Mouse (Mus musculus) stomach, postnatal 0 days (tissue): ENCODE measurements around the gene Slc25a17. TPM values are rescaled to one million over a fixed set of nuclear protein-coding genes. Genes with fewer than 3 reads are reported as not detected.

Experiments
- ATAC-seq: fragments of 200-750 bp; cut with Nextera tagmentation; 2 replicates; pipeline ENCODE4 v1.8.0; 2017; ENCODE audit not compliant: low FRiP score, low TSS enrichment
- DNase-seq: peaks from one replicate; pipeline ENCODE4 v3.0.0-alpha.2; 2016; ENCODE audit warnings: low spot score
- H3K27ac ChIP-seq: fragments of 300-500 bp; sonication (generic); replicated peaks from 2 replicates; pipeline ENCODE4 v1.5.1; 2014; ENCODE audit warnings: mild to moderate bottlenecking, control low read depth
- H3K27me3 ChIP-seq: fragments of 300-500 bp; sonication (generic); 2 replicates; pipeline ENCODE4 v1.6.1; 2014; ENCODE audit warnings: low read length; ENCODE audit not compliant: control insufficient read depth, insufficient read depth
- H3K36me3 ChIP-seq: fragments of 300-500 bp; sonication (generic); 2 replicates; pipeline ENCODE4 v1.6.1; 2014; ENCODE audit warnings: low read length, mixed read lengths; ENCODE audit not compliant: control insufficient read depth, insufficient read depth
- H3K4me1 ChIP-seq: fragments of 300-500 bp; sonication (generic); replicated peaks from 2 replicates; pipeline ENCODE4 v1.6.1; 2014; ENCODE audit warnings: antibody characterized with exemption; ENCODE audit not compliant: control insufficient read depth, insufficient read depth
- H3K4me2 ChIP-seq: fragments of 300-500 bp; sonication (generic); replicated peaks from 2 replicates; pipeline ENCODE4 v1.6.1; 2014; ENCODE audit warnings: low read depth, mild to moderate bottlenecking, control low read depth, moderate library complexity
- H3K4me3 ChIP-seq: fragments of 300-500 bp; sonication (generic); 2 replicates; pipeline ENCODE4 v1.5.1; 2014; ENCODE audit warnings: low read depth, low read length, control low read depth
- H3K9ac ChIP-seq: fragments of 300-500 bp; sonication (generic); 2 replicates; pipeline ENCODE4 v1.6.1; 2014; ENCODE audit warnings: mild to moderate bottlenecking, low read length, control low read depth, mixed read lengths
- H3K9me3 ChIP-seq: fragments of 300-500 bp; sonication (generic); 2 replicates; pipeline ENCODE4 v1.6.1; 2016; ENCODE audit warnings: low read length; ENCODE audit not compliant: control insufficient read depth
- CTCF ChIP-seq: IDR thresholded peaks from 2 replicates; pipeline ENCODE4 v1.5.1; 2016; ENCODE audit warnings: antibody characterized with exemption, low read depth, mild to moderate bottlenecking, moderate library complexity
- EP300 ChIP-seq: optimal IDR thresholded peaks from 2 replicates; pipeline ENCODE3; 2016; ENCODE audit warnings: antibody characterized with exemption
- WGBS: fragments of 180-500 bp; shearing (Covaris S2); extraction: QIAGEN DNeasy Blood & Tissue Kit; methylation state at CpG from one replicate; pipeline ENCODE4 v1.1.7; 2014; 5-methylcytosine and 5-hydroxymethylcytosine counted together
- polyA plus RNA-seq: library from polyadenylated mRNA; unstranded; fragments of >200 nt; fragmentation: Nextera tagmentation; extraction: Ambion mirVana; gene quantifications from 2 replicates; pipeline ENCODE4 v1.2.1, GENCODE M21; 2015

Slc25a17 gene
- polyA plus RNA-seq, 1 experiment from 2014 or later, result 85.1 TPM

DNA sequence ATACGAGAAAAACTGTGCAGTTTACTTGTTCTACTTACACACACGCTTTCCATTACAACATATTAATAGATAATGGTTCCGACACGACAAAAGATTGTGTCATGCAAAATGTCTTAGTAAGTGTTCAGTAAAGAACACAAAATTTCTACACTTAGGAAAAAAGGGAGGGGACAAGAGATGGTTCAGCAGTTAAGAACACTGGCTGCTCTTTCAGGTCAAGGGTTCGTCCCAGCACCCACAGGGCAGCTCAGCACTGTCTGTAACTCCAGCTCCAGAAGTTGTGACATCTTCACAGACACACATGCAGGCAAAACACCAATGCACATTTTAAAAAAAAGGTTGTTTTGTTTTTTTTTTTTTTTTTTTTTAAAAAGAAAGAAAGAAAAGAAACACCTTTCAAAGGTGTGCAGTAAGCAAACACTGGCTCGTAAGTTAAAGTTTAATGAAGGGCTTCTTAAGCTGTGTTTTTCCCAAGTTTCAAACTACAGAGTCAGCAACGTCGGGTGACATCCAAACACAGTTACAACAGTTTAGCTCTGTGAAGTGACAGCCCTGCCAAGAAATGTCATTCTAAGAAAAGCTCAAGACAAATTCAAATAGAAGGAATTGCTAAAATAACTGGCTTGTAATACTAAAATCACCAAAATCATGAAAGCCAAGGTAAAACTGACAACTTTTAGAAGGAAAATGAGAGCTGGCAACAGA, 33.8 kb upstream of the Slc25a17 start:
- H3K27me3 ChIP-seq, result no peaks in the 10 kb centered on the region
- H3K27ac ChIP-seq, result no peak overlapping the region
- DNase-seq, result no peak
- no peaks in the 10 kb centered on the region for H3K9me3 ChIP-seq
- H3K36me3 ChIP-seq, result peaks cover 10% of the 10 kb centered on the region; the same call in 1 of the 2 replicates
- ATAC-seq, result no peak
- no peaks in the 10 kb centered on the region; the same call in 1 of the 2 replicates for H3K4me1 ChIP-seq
- 62% methylated on average over 8 of the region's 8 CpGs for WGBS
- TF ChIP-seq CTCF (no peak), EP300 (no peak)
- no peak overlapping the region for H3K4me3 ChIP-seq
- H3K9ac ChIP-seq, result no peak overlapping the region
- H3K4me2 ChIP-seq, result no peak overlapping the region

DNA sequence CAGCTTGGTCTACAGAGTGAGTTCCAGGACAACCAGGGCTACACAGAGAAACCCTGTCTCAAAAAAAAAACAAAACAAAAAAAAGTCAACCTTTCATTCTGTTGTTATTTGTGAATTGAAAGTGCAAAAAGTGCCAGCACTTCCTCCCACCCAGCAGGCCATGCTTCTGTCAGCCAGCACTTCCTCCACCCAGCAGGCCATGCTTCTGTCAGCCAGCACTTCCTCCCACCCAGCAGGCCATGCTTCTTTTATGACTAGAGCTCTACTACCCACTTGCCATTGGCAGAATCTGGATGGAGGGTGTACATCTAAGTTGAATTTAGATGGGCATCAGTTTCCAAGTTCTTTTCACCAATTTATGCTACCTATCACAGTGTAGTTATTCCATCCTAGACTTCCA, 32.4 kb upstream of the Slc25a17 start:
- no peaks in the 10 kb centered on the region for H3K27me3 ChIP-seq
- no peak overlapping the region for H3K9ac ChIP-seq
- H3K27ac ChIP-seq, result no peak overlapping the region
- H3K9me3 ChIP-seq, result no peaks in the 10 kb centered on the region
- TF ChIP-seq EP300 (no peak), CTCF (no peak)
- no peak for DNase-seq
- H3K4me3 ChIP-seq, result no peak overlapping the region
- no peak overlapping the region for H3K4me2 ChIP-seq
- no peaks in the 10 kb centered on the region; the same call in 1 of the 2 replicates for H3K4me1 ChIP-seq
- ATAC-seq, result no peak
- peaks cover 12% of the 10 kb centered on the region; the same call in 1 of the 2 replicates for H3K36me3 ChIP-seq

DNA sequence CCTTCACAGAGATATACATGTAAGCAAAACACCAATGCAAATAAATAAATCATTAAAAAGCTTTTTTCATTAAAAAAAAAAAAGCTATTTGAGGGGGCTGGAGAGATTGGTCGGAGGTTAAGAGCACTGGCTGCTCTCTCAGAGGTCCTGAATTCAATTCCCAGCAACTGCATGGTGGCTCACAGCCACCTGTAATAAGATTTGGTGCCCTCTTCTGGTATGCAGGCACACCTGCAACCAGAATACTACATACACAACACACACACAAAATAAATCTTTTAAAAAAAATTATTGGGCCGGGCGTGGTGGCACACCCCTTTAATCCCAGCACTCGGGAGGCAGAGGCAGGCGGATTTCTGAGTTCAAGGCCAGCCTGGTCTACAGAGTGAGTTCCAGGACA, 25.7 kb upstream of the Slc25a17 start:
- no peaks in the 10 kb centered on the region for H3K27me3 ChIP-seq
- H3K4me2 ChIP-seq, result no peak overlapping the region
- DNase-seq (no peak), ATAC-seq (no peak)
- H3K9ac ChIP-seq, result no peak overlapping the region
- peaks cover 35% of the 10 kb centered on the region for H3K36me3 ChIP-seq
- 95% methylated on average over 5 of the region's 5 CpGs for WGBS
- no peaks in the 10 kb centered on the region for H3K4me1 ChIP-seq
- TF ChIP-seq CTCF, result peak; percentile 43
- TF ChIP-seq EP300, result no peak
- H3K9me3 ChIP-seq, result no peaks in the 10 kb centered on the region
- no peak overlapping the region for H3K27ac ChIP-seq
- no peak overlapping the region for H3K4me3 ChIP-seq

DNA sequence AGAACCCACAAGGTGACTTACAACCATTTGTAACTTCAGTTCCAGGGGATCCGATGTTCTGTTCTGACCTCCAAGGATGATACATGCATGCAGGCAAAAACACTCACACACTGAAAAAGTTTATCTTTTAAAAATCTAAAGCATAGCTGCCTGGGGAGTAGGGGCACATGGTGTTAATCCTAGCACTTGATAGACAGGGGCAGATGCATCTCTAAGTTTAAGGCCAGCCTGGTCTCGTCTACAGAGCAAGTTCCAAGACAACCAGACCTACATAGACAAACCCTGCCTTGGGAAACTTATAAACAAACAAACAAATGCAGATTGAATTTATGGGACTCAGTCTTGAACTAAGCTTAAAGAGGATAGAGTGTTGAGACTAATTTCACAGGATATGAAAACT, 18.2 kb upstream of the Slc25a17 start:
- 77% methylated on average over 2 of the region's 2 CpGs for WGBS
- H3K36me3 ChIP-seq, result peaks cover 22% of the 10 kb centered on the region

DNA sequence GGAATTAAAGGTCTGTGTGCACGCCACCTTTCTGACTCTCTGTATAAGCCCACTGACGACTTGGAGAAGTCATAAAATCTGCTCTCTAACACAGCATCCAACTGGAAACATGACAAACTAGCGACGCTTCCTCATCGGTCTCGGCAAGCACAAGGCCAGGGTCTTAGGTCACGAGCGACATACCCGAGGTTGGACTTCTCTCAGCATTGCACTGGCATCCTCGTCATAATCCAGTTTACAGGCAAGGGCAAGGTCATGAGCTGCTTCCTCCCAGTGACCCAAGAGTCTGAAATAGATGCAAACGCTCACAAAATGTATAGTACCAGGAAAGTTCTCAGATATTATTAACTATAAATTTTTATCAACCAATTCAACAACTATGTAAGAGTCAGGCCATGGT, 14.0 kb upstream of the Slc25a17 start:
- no peak overlapping the region for H3K4me3 ChIP-seq
- peaks cover 14% of the 10 kb centered on the region for H3K36me3 ChIP-seq
- no peaks in the 10 kb centered on the region for H3K27me3 ChIP-seq
- ATAC-seq, result no peak
- no peak for TF ChIP-seq CTCF
- no peak for TF ChIP-seq EP300
- no peaks in the 10 kb centered on the region for H3K9me3 ChIP-seq
- H3K4me2 ChIP-seq, result no peak overlapping the region
- no peaks in the 10 kb centered on the region for H3K4me1 ChIP-seq
- no peak overlapping the region for H3K9ac ChIP-seq
- DNase-seq, result no peak
- WGBS, result 84% methylated on average over 11 of the region's 11 CpGs
- H3K27ac ChIP-seq, result no peak overlapping the region

More for the DNA sequence above, 18.2 kb upstream of the Slc25a17 start:
- Histone ChIP-seq H3K4me1 (no peaks in the 10 kb centered on the region), H3K27ac (no peak overlapping the region), H3K27me3 (no peaks in the 10 kb centered on the region), H3K9me3 (no peaks in the 10 kb centered on the region), H3K4me3 (no peak overlapping the region), H3K9ac (no peak overlapping the region), H3K4me2 (no peak overlapping the region)
- ATAC-seq (no peak), DNase-seq (no peak)
- TF ChIP-seq EP300 (no peak), CTCF (no peak)

DNA sequence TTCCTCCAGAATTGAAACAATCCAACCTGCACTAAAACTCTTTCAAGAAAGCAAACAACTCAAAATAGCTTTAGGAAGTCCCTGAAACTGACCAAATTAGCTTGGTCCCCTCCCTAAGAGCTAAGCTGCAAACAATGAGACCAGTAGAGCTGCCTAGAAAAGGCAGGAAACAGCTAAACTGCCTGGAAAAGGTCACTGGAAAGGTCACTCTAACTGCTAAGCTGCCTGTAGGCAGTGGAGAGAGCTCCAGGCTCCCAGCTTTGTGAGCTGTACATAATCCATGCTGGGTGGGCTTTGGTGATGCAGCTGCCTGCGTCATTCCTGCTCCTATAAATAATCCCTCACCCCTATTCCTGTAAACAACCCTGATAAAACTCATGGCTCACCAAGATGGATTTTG, 9.7 kb upstream of the Slc25a17 start:
- Histone ChIP-seq H3K4me3 (no peak overlapping the region), H3K36me3 (peaks cover 11% of the 10 kb centered on the region), H3K4me1 (no peaks in the 10 kb centered on the region), H3K27me3 (no peaks in the 10 kb centered on the region), H3K4me2 (no peak overlapping the region), H3K27ac (no peak overlapping the region), H3K9ac (no peak overlapping the region), H3K9me3 (no peaks in the 10 kb centered on the region)
- 70% methylated on average over 1 of the region's 1 CpGs for WGBS
- ATAC-seq (no peak), DNase-seq (no peak)
- TF ChIP-seq EP300 (no peak), CTCF (no peak)
